Mouse (Mus musculus): ENCODE results near the gene Tbata. TPM values are rescaled to one million over a fixed set of nuclear protein-coding genes. Genes with fewer than 3 reads are reported as not detected.

Tbata gene
- polyA plus RNA-seq, 1 experiment from 2014 or later = not detected

- Histone ChIP-seq H3K9ac (replicated peaks) (no peak overlapping the region), H3K27ac (ENCODE audit: low read depth) (no peak overlapping the region), H3K4me3 (ENCODE audit: low read depth, low read length) (no peak overlapping the region), H3K4me1 (ENCODE audit: insufficient read depth) (no peaks in the 10 kb centered on the region), H3K36me3 (replicated peaks; ENCODE audit: insufficient read depth, low read length) (no peaks in the 10 kb centered on the region), H3K9me3 (ENCODE audit: low read length) (no peaks in the 10 kb centered on the region), H3K4me2 (ENCODE audit: low read depth, low read length) (no peak overlapping the region), H3K27me3 (ENCODE audit: insufficient read depth, low read length) (no peaks in the 10 kb centered on the region)
- WGBS (ENCODE audit: insufficient replicate concordance) = 63% methylated on average over 3 of the region's 3 CpGs
- DNase-seq (no peak), ATAC-seq (no peak)
- TF ChIP-seq EP300 (IDR thresholded peaks at IDR 0.05; ENCODE audit: low read depth) = no peak
- TF ChIP-seq CTCF (IDR thresholded peaks at IDR 0.05; ENCODE audit: low read depth) = no peak
These were observed 13.2 kb upstream of the Tbata start for GRCm38 (mm10) chr10:61158594-61158993.

DNA sequence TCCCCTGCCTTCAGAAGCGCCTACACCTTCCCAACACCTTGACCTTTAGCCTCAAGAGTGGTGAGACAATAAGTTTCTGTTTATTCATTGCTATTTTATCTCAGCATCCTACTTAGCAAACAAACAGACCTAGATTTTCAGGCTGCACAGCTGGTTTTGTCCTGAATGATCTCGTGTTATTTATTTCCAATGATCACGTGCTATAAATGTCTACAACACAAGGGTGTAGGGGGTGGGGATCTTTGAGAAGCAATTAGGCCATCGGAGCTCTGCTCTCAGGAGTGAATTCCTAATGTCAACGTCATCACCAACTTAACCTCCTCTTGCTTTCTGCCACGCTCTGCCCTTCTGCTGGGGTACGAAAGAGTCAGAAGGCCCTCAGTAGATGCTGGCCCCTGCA lies 11.7 kb upstream of the Tbata start:
- WGBS (ENCODE audit: insufficient replicate concordance) = 64% methylated on average over 7 of the region's 7 CpGs
- TF ChIP-seq CTCF (IDR thresholded peaks at IDR 0.05; ENCODE audit: low read depth) = no peak
- no peak for TF ChIP-seq EP300 (IDR thresholded peaks at IDR 0.05; ENCODE audit: low read depth)
- no peaks in the 10 kb centered on the region for H3K36me3 ChIP-seq (replicated peaks; ENCODE audit: insufficient read depth, low read length)
- DNase-seq (no peak), ATAC-seq (no peak)
- H3K4me1 ChIP-seq (ENCODE audit: insufficient read depth) = no peaks in the 10 kb centered on the region
- no peaks in the 10 kb centered on the region for H3K27me3 ChIP-seq (ENCODE audit: insufficient read depth, low read length)
- H3K27ac ChIP-seq (ENCODE audit: low read depth) = no peak overlapping the region
- H3K9ac ChIP-seq (replicated peaks) = no peak overlapping the region
- H3K4me2 ChIP-seq (ENCODE audit: low read depth, low read length) = no peak overlapping the region
- H3K4me3 ChIP-seq (ENCODE audit: low read depth, low read length) = no peak overlapping the region
- no peaks in the 10 kb centered on the region for H3K9me3 ChIP-seq (ENCODE audit: low read length)

GRCm38 (mm10) chr10:61160671-61161070 lies 11.1 kb upstream of the Tbata start:
- Histone ChIP-seq H3K4me1 (ENCODE audit: insufficient read depth) (no peaks in the 10 kb centered on the region), H3K27ac (ENCODE audit: low read depth) (no peak overlapping the region), H3K36me3 (replicated peaks; ENCODE audit: insufficient read depth, low read length) (no peaks in the 10 kb centered on the region), H3K4me2 (ENCODE audit: low read depth, low read length) (no peak overlapping the region), H3K9me3 (ENCODE audit: low read length) (no peaks in the 10 kb centered on the region), H3K4me3 (ENCODE audit: low read depth, low read length) (no peak overlapping the region), H3K9ac (replicated peaks) (no peak overlapping the region), H3K27me3 (ENCODE audit: insufficient read depth, low read length) (no peaks in the 10 kb centered on the region)
- 63% methylated on average over 4 of the region's 4 CpGs for WGBS (ENCODE audit: insufficient replicate concordance)
- DNase-seq = no peak
- no peak for TF ChIP-seq CTCF (IDR thresholded peaks at IDR 0.05; ENCODE audit: low read depth)
- no peak for TF ChIP-seq EP300 (IDR thresholded peaks at IDR 0.05; ENCODE audit: low read depth)
- ATAC-seq = peak; percentile 44

GRCm38 (mm10) chr10:61162366-61162765 lies 9.4 kb upstream of the Tbata start:
- Histone ChIP-seq H3K4me2 (ENCODE audit: low read depth, low read length) (no peak overlapping the region), H3K9me3 (ENCODE audit: low read length) (no peaks in the 10 kb centered on the region), H3K27me3 (ENCODE audit: insufficient read depth, low read length) (no peaks in the 10 kb centered on the region), H3K27ac (ENCODE audit: low read depth) (no peak overlapping the region), H3K4me1 (ENCODE audit: insufficient read depth) (no peaks in the 10 kb centered on the region), H3K4me3 (ENCODE audit: low read depth, low read length) (no peak overlapping the region), H3K36me3 (replicated peaks; ENCODE audit: insufficient read depth, low read length) (no peaks in the 10 kb centered on the region), H3K9ac (replicated peaks) (no peak overlapping the region)
- DNase-seq = no peak
- ATAC-seq = no peak
- WGBS (ENCODE audit: insufficient replicate concordance) = 67% methylated on average over 3 of the region's 3 CpGs
- TF ChIP-seq CTCF (IDR thresholded peaks at IDR 0.05; ENCODE audit: low read depth) (no peak), EP300 (IDR thresholded peaks at IDR 0.05; ENCODE audit: low read depth) (no peak)

- no peak for DNase-seq
- no peaks in the 10 kb centered on the region for H3K36me3 ChIP-seq (replicated peaks; ENCODE audit: insufficient read depth, low read length)
- H3K27me3 ChIP-seq (ENCODE audit: insufficient read depth, low read length) = no peaks in the 10 kb centered on the region
- H3K4me1 ChIP-seq (ENCODE audit: insufficient read depth) = no peaks in the 10 kb centered on the region
- H3K9me3 ChIP-seq (ENCODE audit: low read length) = no peaks in the 10 kb centered on the region
- no peak for TF ChIP-seq CTCF (IDR thresholded peaks at IDR 0.05; ENCODE audit: low read depth)
- TF ChIP-seq EP300 (IDR thresholded peaks at IDR 0.05; ENCODE audit: low read depth) = no peak
- no peak overlapping the region for H3K4me2 ChIP-seq (ENCODE audit: low read depth, low read length)
- H3K4me3 ChIP-seq (ENCODE audit: low read depth, low read length) = no peak overlapping the region
- no peak overlapping the region for H3K27ac ChIP-seq (ENCODE audit: low read depth)
- WGBS (ENCODE audit: insufficient replicate concordance) = 37% methylated on average over 9 of the region's 9 CpGs
- no peak overlapping the region for H3K9ac ChIP-seq (replicated peaks)
- ATAC-seq = no peak
These were observed 4.2 kb upstream of the Tbata start for GRCm38 (mm10) chr10:61167333-61168096.

DNA sequence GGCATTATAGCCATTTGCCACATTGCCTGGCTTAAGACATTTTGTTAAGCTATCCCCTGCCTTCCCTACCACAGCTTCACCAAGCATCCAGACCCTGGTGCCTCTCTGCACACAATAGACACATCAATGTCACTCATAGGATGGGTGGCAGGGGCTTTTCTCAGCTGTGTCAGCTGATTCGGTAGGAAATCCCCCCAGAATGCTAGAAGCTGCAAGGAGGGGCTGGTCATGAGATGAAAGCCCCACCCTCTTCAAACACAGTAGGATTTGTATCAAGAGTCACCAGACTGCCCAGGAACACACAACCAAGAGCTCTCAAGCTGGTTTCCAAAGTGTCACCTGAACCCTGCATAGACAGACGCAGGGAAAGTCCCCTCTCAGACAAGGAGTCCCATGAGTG lies 3.4 kb upstream of the Tbata start:
- Histone ChIP-seq H3K27ac (ENCODE audit: low read depth) (no peak overlapping the region), H3K4me1 (ENCODE audit: insufficient read depth) (no peaks in the 10 kb centered on the region), H3K27me3 (ENCODE audit: insufficient read depth, low read length) (no peaks in the 10 kb centered on the region), H3K9ac (replicated peaks) (no peak overlapping the region), H3K36me3 (replicated peaks; ENCODE audit: insufficient read depth, low read length) (no peaks in the 10 kb centered on the region), H3K4me2 (ENCODE audit: low read depth, low read length) (no peak overlapping the region), H3K4me3 (ENCODE audit: low read depth, low read length) (no peak overlapping the region), H3K9me3 (ENCODE audit: low read length) (no peaks in the 10 kb centered on the region)
- no peak for TF ChIP-seq EP300 (IDR thresholded peaks at IDR 0.05; ENCODE audit: low read depth)
- no peak for TF ChIP-seq CTCF (IDR thresholded peaks at IDR 0.05; ENCODE audit: low read depth)
- ATAC-seq (no peak), DNase-seq (no peak)
- WGBS (ENCODE audit: insufficient replicate concordance) = 53% methylated on average over 2 of the region's 2 CpGs

Measured in liver, postnatal 0 days (tissue).